Mouse (Mus musculus) cerebellum, adult 9-11 months (tissue): Measurements from ENCODE around the gene Itpripl2.

Experiments
- DNase-seq: peaks from one replicate; pipeline ENCODE4 v3.0.0; 2022

The Itpripl2 gene

GRCm38 (mm10) chr7:118486917-118487316 is 4.9 kb downstream of the Itpripl2 start:
- DNase-seq: no peak

GRCm38 (mm10) chr7:118483996-118484395 is 7.8 kb downstream of the Itpripl2 start:
- no peak for DNase-seq

GRCm38 (mm10) chr7:118482001-118482400 is 9.8 kb downstream of the Itpripl2 start:
- no peak for DNase-seq

GRCm38 (mm10) chr7:118481047-118481810 is 10.5 kb downstream of the Itpripl2 start:
- no peak for DNase-seq

- no peak for DNase-seq
These were observed 11.5 kb downstream of the Itpripl2 start for GRCm38 (mm10) chr7:118480160-118480709.

GRCm38 (mm10) chr7:118478835-118479312 is 12.9 kb downstream of the Itpripl2 start:
- no peak for DNase-seq

- no peak for DNase-seq
These were observed 15.3 kb downstream of the Itpripl2 start for GRCm38 (mm10) chr7:118476428-118476827.

GRCm38 (mm10) chr7:118475008-118475705 is 16.6 kb downstream of the Itpripl2 start:
- no peak for DNase-seq

GRCm38 (mm10) chr7:118472886-118473285 is 18.9 kb downstream of the Itpripl2 start:
- DNase-seq: no peak

- no peak for DNase-seq
These were observed 23.7 kb downstream of the Itpripl2 start for GRCm38 (mm10) chr7:118468060-118468459.

GRCm38 (mm10) chr7:118464432-118464831 is 27.3 kb downstream of the Itpripl2 start:
- no peak for DNase-seq

- no peak for DNase-seq
These were observed 28.7 kb downstream of the Itpripl2 start for GRCm38 (mm10) chr7:118462818-118463762.

GRCm38 (mm10) chr7:118461400-118462136 is 30.2 kb downstream of the Itpripl2 start:
- no peak for DNase-seq

- DNase-seq: no peak
These were observed 38.1 kb downstream of the Itpripl2 start for GRCm38 (mm10) chr7:118453722-118454121.

GRCm38 (mm10) chr7:118452940-118453339 is 38.8 kb downstream of the Itpripl2 start:
- no peak for DNase-seq

GRCm38 (mm10) chr7:118448134-118448967 is 43.4 kb downstream of the Itpripl2 start, which contains the start of gene Syt17:
TSS of gene Syt17 (minus strand) at chr7:118448222.
- DNase-seq: peak; percentile 33

- peak; percentile 7 for DNase-seq
These were observed 44.3 kb downstream of the Itpripl2 start for GRCm38 (mm10) chr7:118447291-118448133.

- DNase-seq: no peak
These were observed 47.8 kb downstream of the Itpripl2 start for GRCm38 (mm10) chr7:118443895-118444485.

- no peak for DNase-seq
These were observed 48.4 kb downstream of the Itpripl2 start for GRCm38 (mm10) chr7:118443371-118443770.
